Mouse (Mus musculus) midbrain, embryonic 10.5 days (tissue): ENCODE measurements around the gene Adam22. TPM values are rescaled to one million over a fixed set of nuclear protein-coding genes. Genes with fewer than 3 reads are reported as not detected.

ENCODE experiments used
- DNase-seq: peaks from one replicate; pipeline ENCODE4 v3.0.0-alpha.2; 2017; ENCODE audit warnings: low spot score
- H3K27ac ChIP-seq: fragments of 300-500 bp; sonication (generic); replicated peaks from 2 replicates; pipeline ENCODE4 v1.5.1; 2016; ENCODE audit warnings: mild to moderate bottlenecking
- H3K27me3 ChIP-seq: fragments of 300-500 bp; sonication (generic); 2 replicates; pipeline ENCODE4 v1.6.1; 2016; ENCODE audit warnings: low read depth, mild to moderate bottlenecking; ENCODE audit not compliant: poor library complexity, severe bottlenecking
- H3K36me3 ChIP-seq: fragments of 300-500 bp; sonication (generic); 2 replicates; pipeline ENCODE4 v1.6.1; 2016; ENCODE audit warnings: mild to moderate bottlenecking, moderate library complexity
- H3K4me1 ChIP-seq: fragments of 300-500 bp; sonication (generic); 2 replicates; pipeline ENCODE4 v1.6.1; 2016
- H3K4me3 ChIP-seq: fragments of 300-500 bp; sonication (generic); 2 replicates; pipeline ENCODE4 v1.5.1; 2016; ENCODE audit warnings: mild to moderate bottlenecking, moderate library complexity
- H3K9me3 ChIP-seq: fragments of 300-500 bp; sonication (generic); replicated peaks from 2 replicates; pipeline ENCODE4 v1.6.1; 2016; ENCODE audit warnings: mild to moderate bottlenecking
- WGBS: fragments of 180-500 bp; shearing (Covaris S2); methylation state at CpG from one replicate; pipeline ENCODE4 v1.1.7; 2016; 5-methylcytosine and 5-hydroxymethylcytosine counted together
- polyA plus RNA-seq: library from polyadenylated mRNA; unstranded; fragments of >200 nt; fragmentation: Nextera tagmentation; extraction: Ambion mirVana; gene quantifications from 2 replicates; pipeline ENCODE4 v1.2.1, GENCODE M21; 2016

The Adam22 gene
- polyA plus RNA-seq, 1 experiment from 2014 or later: 5.6 TPM

DNA sequence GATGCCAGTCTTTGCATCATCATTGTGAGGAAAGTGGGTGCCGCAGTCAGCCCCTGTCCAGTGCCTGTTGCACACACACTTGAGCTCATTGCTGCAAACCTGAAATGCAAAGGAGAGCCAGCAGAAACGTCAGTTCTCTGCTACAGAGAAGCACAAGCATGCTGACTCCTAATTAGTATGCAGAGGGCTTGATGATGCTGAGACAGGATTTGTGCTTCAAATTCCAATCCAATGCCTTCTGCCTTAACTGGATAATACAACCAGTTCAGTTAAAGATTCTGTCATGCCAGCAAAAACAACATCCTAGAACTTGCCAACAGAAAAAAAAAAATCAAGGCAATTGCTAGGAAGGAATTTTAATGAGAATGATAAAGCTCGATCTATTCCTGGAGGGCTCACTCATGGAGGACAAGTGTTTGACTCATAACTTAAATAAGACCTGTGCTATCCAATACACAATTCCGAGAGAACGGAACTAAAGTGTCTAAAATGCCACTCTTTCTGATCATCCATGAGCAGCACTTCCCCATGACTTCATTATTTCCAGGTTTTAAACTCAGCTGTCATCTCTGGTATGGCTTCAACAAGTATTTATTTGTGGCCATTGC lies 251.3 kb downstream of the Adam22 start:
- Histone ChIP-seq H3K27me3 (no peaks in the 10 kb centered on the region), H3K4me3 (no peak overlapping the region), H3K4me1 (no peaks in the 10 kb centered on the region), H3K36me3 (no peaks in the 10 kb centered on the region), H3K9me3 (no peaks in the 10 kb centered on the region), H3K27ac (no peak overlapping the region)
- 80% methylated on average over 5 of the region's 5 CpGs for WGBS
- DNase-seq: no peak

DNA sequence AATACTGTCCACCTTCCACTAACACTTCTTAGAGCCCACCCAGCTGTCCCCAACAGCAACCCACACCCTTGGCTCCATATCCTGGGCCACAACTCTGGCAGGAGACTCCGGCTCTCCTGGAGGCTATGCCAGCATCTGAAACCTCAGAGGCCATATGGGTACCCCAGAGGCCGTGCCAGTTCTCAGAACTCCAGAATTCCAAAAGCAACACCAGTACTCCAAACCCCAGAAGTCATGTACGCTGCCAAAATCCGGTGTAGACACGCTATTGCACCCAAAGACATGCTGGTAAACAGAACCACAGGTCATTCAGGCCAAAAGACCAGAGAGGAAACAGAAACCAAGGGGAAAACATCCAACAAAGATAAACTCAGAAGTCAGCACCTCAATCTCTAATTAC lies 255.7 kb downstream of the Adam22 start:
- Histone ChIP-seq H3K4me3 (no peak overlapping the region), H3K36me3 (no peaks in the 10 kb centered on the region), H3K27ac (no peak overlapping the region), H3K27me3 (no peaks in the 10 kb centered on the region), H3K4me1 (no peaks in the 10 kb centered on the region), H3K9me3 (no peaks in the 10 kb centered on the region)
- DNase-seq: no peak
- WGBS: 91% methylated on average over 5 of the region's 5 CpGs

- Histone ChIP-seq H3K27me3 (no peaks in the 10 kb centered on the region), H3K9me3 (no peaks in the 10 kb centered on the region), H3K36me3 (no peaks in the 10 kb centered on the region), H3K4me3 (no peak overlapping the region), H3K4me1 (no peaks in the 10 kb centered on the region), H3K27ac (no peak overlapping the region)
- 90% methylated on average over 3 of the region's 3 CpGs for WGBS
- no peak for DNase-seq
Measured at GRCm38 (mm10) chr5:8111691-8112090, 256.3 kb downstream of the Adam22 start.

DNA sequence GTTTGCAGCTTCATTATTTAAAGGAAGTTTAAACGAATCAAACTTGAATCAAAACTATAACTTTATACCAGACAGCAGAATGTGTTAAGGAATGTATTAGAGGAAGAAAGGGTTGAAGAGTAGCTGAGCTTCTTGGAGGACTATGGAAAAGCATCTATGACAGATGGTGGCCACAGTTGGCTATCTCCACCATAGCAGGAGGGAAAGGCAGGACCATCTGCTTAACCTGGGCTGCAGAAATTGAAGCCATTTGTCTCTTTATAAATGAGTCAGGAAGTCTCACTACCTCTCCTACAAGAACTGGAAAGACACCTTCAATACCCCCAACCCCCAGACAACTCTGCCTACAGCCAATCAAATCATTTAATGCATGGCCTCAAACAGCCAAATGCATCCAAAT lies 272.3 kb downstream of the Adam22 start:
- 94% methylated on average over 1 of the region's 1 CpGs for WGBS
- no peak overlapping the region for H3K27ac ChIP-seq
- no peaks in the 10 kb centered on the region for H3K27me3 ChIP-seq
- no peaks in the 10 kb centered on the region for H3K9me3 ChIP-seq
- H3K4me1 ChIP-seq: no peaks in the 10 kb centered on the region
- no peak for DNase-seq
- H3K4me3 ChIP-seq: no peak overlapping the region
- H3K36me3 ChIP-seq: no peaks in the 10 kb centered on the region

DNA sequence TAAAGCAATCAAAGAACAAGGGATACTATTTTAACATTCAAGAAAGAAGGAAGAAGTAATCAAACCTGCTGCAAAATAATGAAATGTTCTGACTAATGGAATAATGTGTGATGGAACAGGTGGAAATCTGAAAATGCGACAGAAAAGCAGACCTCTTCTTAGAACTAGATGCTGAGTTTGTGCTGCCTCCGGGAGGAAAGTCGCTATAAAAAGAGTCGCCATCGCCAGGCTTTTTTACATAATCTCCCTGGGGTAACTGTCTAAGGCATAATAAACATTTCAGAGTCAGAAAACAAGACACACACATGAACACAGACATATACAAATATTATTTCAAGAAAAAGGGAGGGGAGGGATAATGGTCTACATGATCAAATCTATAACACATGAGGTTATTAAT lies 273.0 kb downstream of the Adam22 start:
- H3K9me3 ChIP-seq: no peaks in the 10 kb centered on the region
- H3K4me1 ChIP-seq: no peaks in the 10 kb centered on the region
- H3K27me3 ChIP-seq: no peaks in the 10 kb centered on the region
- H3K36me3 ChIP-seq: no peaks in the 10 kb centered on the region
- no peak overlapping the region for H3K4me3 ChIP-seq
- WGBS: 90% methylated on average over 5 of the region's 5 CpGs
- no peak for DNase-seq
- no peak overlapping the region for H3K27ac ChIP-seq

DNA sequence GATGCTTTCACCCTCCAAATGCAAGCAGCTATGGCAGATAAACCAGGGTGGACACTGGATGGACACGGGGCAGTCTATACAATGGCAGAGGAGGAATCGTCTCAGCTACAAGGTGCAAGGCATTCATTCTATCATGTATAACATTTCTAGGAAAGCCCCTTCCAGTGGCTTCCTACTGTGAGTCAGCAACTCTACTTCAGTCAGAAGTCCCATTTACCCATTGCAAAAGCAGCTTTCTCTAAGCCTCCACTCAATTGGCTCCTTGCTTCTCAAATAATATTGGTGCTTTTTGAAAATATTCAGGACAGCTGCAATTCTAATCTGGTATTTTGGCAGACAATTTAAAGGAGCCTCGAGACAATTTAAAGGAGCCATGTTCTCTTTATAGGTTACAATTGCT lies 279.8 kb downstream of the Adam22 start:
- WGBS: 88% methylated on average over 3 of the region's 3 CpGs
- no peak overlapping the region for H3K27ac ChIP-seq
- no peaks in the 10 kb centered on the region for H3K36me3 ChIP-seq
- no peak for DNase-seq
- H3K27me3 ChIP-seq: no peaks in the 10 kb centered on the region
- H3K9me3 ChIP-seq: no peaks in the 10 kb centered on the region
- H3K4me1 ChIP-seq: no peaks in the 10 kb centered on the region
- H3K4me3 ChIP-seq: no peak overlapping the region

- Histone ChIP-seq H3K9me3 (no peaks in the 10 kb centered on the region), H3K27me3 (no peaks in the 10 kb centered on the region), H3K27ac (no peak overlapping the region), H3K36me3 (no peaks in the 10 kb centered on the region), H3K4me3 (no peak overlapping the region), H3K4me1 (no peaks in the 10 kb centered on the region)
- WGBS: 86% methylated on average over 3 of the region's 3 CpGs
- DNase-seq: no peak
Measured at GRCm38 (mm10) chr5:8085661-8086060, 282.3 kb downstream of the Adam22 start.

- WGBS: 67% methylated on average over 20 of the region's 20 CpGs
- no peak for DNase-seq
- Histone ChIP-seq H3K27me3 (no peaks in the 10 kb centered on the region), H3K9me3 (no peaks in the 10 kb centered on the region), H3K4me1 (no peaks in the 10 kb centered on the region), H3K4me3 (no peak overlapping the region), H3K36me3 (no peaks in the 10 kb centered on the region), H3K27ac (no peak overlapping the region)
Measured at GRCm38 (mm10) chr5:8082800-8083509, 285.0 kb downstream of the Adam22 start.

DNA sequence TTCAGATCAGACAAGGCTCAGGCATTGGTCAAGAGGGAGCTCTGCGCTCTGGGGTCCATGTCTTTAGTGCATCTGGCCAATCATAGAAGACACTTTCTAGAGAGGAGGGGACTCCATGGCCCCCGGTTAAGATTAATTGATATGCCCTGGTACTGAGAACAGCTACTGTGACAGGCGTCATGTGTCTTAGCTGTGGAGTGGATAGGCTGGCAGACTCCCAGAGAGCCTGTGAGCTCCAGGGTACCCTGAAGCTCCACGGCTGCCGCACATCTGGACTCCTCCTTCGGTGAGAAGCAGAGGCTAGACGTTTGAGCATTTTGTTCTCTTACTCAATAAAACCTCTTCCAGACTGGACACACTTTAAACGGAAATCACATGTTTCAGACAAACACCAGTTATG lies 290.5 kb downstream of the Adam22 start:
- Histone ChIP-seq H3K4me1 (no peaks in the 10 kb centered on the region), H3K36me3 (peaks cover 7% of the 10 kb centered on the region; the same call in 1 of the 2 replicates), H3K4me3 (no peak overlapping the region), H3K9me3 (no peaks in the 10 kb centered on the region), H3K27me3 (no peaks in the 10 kb centered on the region), H3K27ac (no peak overlapping the region)
- DNase-seq: no peak
- 91% methylated on average over 8 of the region's 8 CpGs for WGBS

DNA sequence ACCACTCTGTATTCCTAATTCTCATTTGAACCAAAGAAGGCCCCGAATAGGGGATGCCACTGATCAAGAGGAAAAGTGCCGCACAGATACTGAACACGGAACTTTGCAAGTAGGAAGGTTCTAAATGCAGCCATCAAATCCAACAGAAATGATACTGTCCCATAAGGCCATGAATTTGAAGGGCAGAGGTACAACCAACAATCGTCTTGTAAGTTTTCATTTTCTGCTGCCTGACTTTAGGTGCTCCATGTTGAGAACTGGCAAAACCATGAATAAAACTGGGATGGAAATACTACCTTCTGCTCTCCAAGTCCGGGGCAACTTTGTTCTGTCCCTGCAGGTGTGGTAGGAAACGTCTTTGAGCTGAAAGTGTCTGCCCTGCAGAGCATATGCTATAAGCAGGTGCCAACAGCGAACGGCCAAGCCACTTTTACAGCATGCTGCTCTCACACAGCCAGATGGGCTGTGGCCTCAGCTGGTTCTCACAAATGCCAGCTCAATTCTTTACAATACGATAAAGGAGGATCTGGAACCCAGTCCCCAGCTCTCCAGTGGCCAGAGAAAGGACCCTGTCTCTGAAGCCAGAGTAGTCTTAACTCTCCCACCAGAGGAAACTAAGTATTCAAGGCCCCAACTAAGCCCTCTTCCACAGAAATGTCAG lies 293.9 kb downstream of the Adam22 start:
- Histone ChIP-seq H3K27ac (no peak overlapping the region), H3K4me1 (no peaks in the 10 kb centered on the region), H3K4me3 (no peak overlapping the region), H3K36me3 (peaks cover 14% of the 10 kb centered on the region), H3K9me3 (no peaks in the 10 kb centered on the region), H3K27me3 (no peaks in the 10 kb centered on the region)
- no peak for DNase-seq
- WGBS: 92% methylated on average over 9 of the region's 9 CpGs

- Histone ChIP-seq H3K4me1 (no peaks in the 10 kb centered on the region), H3K36me3 (peaks cover 14% of the 10 kb centered on the region), H3K27ac (no peak overlapping the region), H3K9me3 (no peaks in the 10 kb centered on the region), H3K27me3 (no peaks in the 10 kb centered on the region), H3K4me3 (no peak overlapping the region)
- DNase-seq: no peak
- WGBS: 92% methylated on average over 9 of the region's 9 CpGs
Measured at GRCm38 (mm10) chr5:8073406-8073805, 294.6 kb downstream of the Adam22 start.

DNA sequence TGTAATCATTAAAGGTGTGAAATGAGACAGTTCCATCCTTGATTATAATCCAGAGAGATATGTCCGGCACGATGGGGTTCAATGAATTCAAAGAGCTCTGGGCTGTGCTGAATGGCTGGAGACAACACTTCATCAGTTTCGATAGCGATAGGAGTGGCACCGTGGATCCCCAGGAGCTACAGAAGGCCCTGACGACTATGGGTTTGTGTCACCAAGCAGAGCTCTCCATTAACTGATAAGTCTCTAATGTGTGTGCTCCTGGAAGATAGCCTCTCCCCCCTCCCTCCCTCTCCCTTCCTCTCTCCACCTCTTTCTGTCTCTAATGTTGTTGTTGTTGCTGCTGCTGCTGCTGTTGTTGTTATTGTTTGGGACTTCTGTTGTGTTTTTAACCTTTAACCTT lies 304.8 kb downstream of the Adam22 start:
- DNase-seq: no peak
- H3K36me3 ChIP-seq: peaks cover 80% of the 10 kb centered on the region
- 76% methylated on average over 6 of the region's 6 CpGs for WGBS
- H3K27me3 ChIP-seq: no peaks in the 10 kb centered on the region
- H3K9me3 ChIP-seq: no peaks in the 10 kb centered on the region
- no peak overlapping the region for H3K4me3 ChIP-seq
- H3K4me1 ChIP-seq: no peaks in the 10 kb centered on the region
- no peak overlapping the region for H3K27ac ChIP-seq

DNA sequence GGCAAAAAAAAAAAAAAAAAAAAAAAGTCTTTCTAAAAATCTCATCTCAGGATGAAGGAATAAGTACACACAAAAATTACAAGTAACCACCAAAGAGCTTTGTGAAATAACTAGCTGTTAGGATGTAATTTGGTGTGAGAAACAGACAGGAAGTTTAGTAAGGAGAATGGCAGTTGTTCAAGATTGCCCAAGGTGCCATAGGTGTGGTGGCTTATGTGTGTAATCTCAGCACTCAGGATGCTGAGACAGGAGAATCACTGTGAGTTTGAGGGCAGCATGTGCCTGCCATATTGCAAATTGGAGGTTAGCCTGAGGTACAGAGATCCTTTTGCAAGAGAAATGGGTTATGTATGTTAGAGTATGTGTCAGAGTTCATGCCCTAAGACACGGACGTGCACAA lies 305.5 kb downstream of the Adam22 start:
- Histone ChIP-seq H3K27ac (no peak overlapping the region), H3K9me3 (no peaks in the 10 kb centered on the region), H3K27me3 (no peaks in the 10 kb centered on the region), H3K4me3 (no peak overlapping the region), H3K36me3 (peaks cover 76% of the 10 kb centered on the region), H3K4me1 (peaks cover under 1% of the 10 kb centered on the region)
- DNase-seq: no peak
- WGBS: 97% methylated on average over 2 of the region's 2 CpGs
